Mouse (Mus musculus) CD4-positive, CD25-positive, alpha-beta regulatory T cell, adult 4 months (primary cell): ENCODE results near the gene Matk. TPM values are rescaled to one million over a fixed set of nuclear protein-coding genes. Genes with fewer than 3 reads are reported as not detected.

Source experiments
- ATAC-seq: one replicate; pipeline ENCODE4 v1.8.0; 2017
- polyA plus RNA-seq, 2 experiments: library from polyadenylated mRNA; unstranded; fragments of 100-300 nt; shearing (Covaris generic); gene quantifications; one replicate each; pipeline ENCODE4 v1.2.1; 2017

Matk gene
- polyA plus RNA-seq, 2 experiments from 2014 or later = 63.6 to 103 TPM

DNA sequence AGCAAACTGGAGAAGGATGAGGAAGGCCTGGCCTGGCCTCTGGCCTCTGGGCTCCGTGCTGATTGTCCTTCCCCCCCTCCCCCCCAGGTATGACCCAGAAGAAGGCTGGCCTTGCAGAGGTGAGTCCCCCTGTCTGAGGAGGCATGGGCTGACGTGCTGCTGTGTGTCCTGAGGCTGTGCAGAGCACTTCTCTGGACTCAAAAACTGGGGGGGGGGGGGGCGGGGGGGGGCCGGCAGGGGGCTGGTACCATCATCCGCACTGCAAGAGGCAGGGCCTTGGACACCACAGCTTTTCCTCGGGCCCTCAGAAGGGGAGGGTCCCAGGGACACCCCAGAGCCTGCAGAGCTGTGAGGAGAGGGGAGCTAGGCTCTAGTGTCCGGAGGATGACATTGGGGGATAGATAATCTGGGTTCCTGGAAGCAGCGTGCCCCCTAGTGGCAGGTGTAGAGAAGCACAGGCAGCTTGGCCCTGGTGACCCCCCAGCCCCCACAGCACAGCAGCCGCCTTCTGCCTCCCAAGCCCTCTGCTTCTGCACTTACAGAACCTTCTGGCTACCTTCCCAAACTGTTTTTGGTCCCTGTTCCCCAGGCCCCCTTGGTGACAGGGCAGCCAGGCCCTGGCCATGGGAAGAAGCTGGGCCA, 52.0 kb downstream of the Matk start:
- ATAC-seq = peak; percentile 36

DNA sequence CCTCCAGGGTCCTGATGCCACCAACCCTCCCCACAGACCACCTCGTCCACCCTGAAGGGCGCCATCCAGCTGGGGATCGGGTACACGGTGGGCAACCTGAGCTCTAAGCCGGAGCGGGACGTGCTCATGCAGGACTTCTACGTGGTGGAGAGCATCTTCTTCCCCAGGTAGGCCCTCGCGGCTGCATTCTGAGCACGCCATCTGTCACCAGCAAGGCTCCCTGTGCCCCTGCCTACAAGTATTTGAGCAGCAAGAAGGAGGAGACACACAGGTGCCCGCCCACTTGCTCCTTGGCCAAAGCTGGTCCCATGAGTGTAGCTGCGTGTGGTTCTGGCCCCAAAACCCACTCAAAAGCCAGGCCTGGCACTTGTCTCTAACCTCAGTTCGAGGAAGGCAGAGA, 52.9 kb downstream of the Matk start:
- no peak for ATAC-seq

DNA sequence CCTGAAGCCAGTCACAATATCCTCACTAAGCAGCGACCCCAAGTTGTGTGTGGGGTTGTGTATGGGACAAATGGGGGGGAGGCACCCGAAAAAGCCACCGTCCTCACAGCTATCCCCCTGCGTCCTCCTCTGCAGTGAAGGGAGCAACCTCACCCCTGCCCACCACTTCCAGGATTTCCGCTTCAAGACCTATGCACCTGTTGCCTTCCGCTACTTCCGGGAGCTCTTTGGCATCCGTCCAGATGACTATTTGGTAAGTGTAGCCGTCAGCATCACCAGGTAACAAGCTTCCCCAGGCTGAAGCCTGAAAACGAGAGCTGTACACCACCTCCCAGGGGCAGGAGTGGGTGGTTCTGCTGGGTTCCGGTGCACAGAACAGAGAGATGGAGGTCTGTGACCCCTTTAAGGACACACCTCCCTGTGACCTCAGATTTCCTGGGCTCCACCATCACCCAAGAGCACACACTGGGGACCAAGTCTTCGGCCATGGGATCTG, 53.5 kb downstream of the Matk start:
- no peak for ATAC-seq

DNA sequence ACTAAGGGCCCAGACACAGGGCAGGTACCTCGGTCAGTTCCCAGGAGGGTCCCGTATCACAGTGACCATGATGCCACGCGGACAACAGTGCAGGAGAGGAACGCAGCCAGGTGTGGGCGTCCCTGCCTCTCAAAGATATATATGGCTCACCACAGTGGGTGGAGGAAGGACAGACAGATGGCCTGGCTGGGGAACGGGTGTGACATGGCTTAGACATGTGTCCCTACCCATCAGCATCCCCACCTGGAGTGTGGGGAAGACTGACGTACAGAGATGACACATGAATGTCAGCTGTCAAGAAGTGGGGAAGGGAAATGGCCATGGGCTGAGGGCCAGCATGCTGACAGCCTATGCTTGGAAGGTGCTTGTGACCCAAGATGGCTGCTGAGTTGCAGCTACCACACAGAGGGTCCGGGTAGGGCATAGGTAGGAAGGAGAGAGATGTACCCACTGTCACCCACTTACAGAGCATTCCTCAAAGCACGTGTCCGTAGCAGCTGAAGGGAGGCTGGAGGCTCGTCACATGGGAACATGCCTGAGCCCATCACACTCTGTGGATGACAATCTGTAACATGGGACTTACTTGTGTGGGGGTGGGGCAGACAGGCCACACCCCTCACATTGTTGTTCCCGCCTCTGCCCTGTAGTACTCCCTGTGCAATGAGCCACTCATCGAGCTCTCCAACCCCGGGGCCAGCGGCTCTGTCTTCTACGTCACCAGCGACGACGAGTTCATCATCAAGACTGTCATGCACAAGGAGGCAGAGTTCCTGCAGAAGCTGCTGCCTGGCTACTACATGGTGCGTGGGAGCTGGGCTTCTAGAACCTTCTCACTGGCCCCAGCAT, 54.3 kb downstream of the Matk start:
- no peak for ATAC-seq

DNA sequence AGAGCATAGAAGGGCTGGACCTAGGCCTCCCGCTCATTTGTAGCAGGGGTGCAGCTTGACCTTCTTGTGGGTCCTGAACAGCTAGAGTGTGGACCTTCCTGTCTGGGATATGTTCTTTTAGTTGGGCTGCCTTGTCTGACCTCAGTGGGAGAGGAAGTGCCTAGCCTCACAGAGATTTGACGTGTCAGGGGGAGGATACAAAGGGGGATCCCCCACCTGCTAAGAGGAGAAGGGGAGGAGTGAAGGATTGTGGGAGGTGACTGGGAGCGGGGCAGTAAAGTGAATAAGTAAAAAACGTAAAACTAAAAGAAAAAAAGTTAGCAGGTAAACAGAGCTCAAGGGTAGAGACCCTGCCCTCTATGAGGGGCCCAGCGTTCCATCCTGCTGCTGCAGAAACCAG, 56.8 kb downstream of the Matk start:
- ATAC-seq = peak; percentile 92

Other genes starting within 250 kb of the Matk start
- under 1 TPM in 1 of 2 experiments, not detected in 1; 0.54 TPM for gene Gng7, start 238.0 kb upstream of the Matk start, polyA plus RNA-seq
- gene Diras1, start 227.3 kb upstream of the Matk start, polyA plus RNA-seq = not detected
- gene Slc39a3, start 215.5 kb upstream of the Matk start, polyA plus RNA-seq = 1 to 10 TPM; 3.3 to 4.7 TPM
- 100 to 1,000 TPM in 1 of 2 experiments, 10 to 100 TPM in 1; 78.9 to 148 TPM for gene Sgta, start 192.8 kb upstream of the Matk start, polyA plus RNA-seq
- 1 to 10 TPM; 2.0 to 2.5 TPM for gene Thop1, start 182.9 kb upstream of the Matk start, polyA plus RNA-seq
- not detected for gene Creb3l3, start 154.1 kb upstream of the Matk start, polyA plus RNA-seq
- gene Map2k2, start 147.0 kb upstream of the Matk start, polyA plus RNA-seq = 10 to 100 TPM; 21.5 to 28.1 TPM
- gene Zbtb7a, start 117.7 kb upstream of the Matk start, polyA plus RNA-seq = 10 to 100 TPM in 1 of 2 experiments, 1 to 10 TPM in 1; 6.5 to 11.3 TPM
- 10 to 100 TPM; 17.1 to 20.0 TPM for gene Pias4, start 85.0 kb upstream of the Matk start, polyA plus RNA-seq
- gene Eef2, start 76.3 kb upstream of the Matk start, polyA plus RNA-seq = 1,000 to 10,000 TPM in 1 of 2 experiments, 100 to 1,000 TPM in 1; 934 to 1,665 TPM
- 1 to 10 TPM; 1.3 to 2.6 TPM for gene Dapk3, start 69.9 kb upstream of the Matk start, polyA plus RNA-seq
- not detected for gene 4930442H23Rik, start 69.1 kb upstream of the Matk start, polyA plus RNA-seq
- gene Nmrk2, start 50.9 kb upstream of the Matk start, polyA plus RNA-seq = under 1 TPM; 0.31 to 0.44 TPM
- gene Atcay, start 22.1 kb upstream of the Matk start, polyA plus RNA-seq = 1 to 10 TPM; 4.0 to 6.2 TPM
- 1 to 10 TPM; 1.6 to 1.7 TPM for gene Zfr2, start 19.8 kb upstream of the Matk start, polyA plus RNA-seq
- 100 to 1,000 TPM; 111 to 132 TPM for gene Mrpl54, start 14.0 kb downstream of the Matk start, polyA plus RNA-seq
- 10 to 100 TPM; 12.5 to 14.8 TPM for gene Apba3, start 14.0 kb downstream of the Matk start, polyA plus RNA-seq
- 1 to 10 TPM; 2.4 to 2.6 TPM for gene Tjp3, start 38.6 kb downstream of the Matk start, polyA plus RNA-seq
- gene Pip5k1c, start 40.0 kb downstream of the Matk start, polyA plus RNA-seq = 10 to 100 TPM; 14.6 to 15.1 TPM
- 1 to 10 TPM; 4.2 to 4.7 TPM for gene Cactin, start 68.2 kb downstream of the Matk start, polyA plus RNA-seq
- gene Tbxa2r, start 75.8 kb downstream of the Matk start, polyA plus RNA-seq = 10 to 100 TPM; 19.3 to 22.0 TPM
- under 1 TPM; 0.15 to 0.28 TPM for gene Gipc3, start 90.3 kb downstream of the Matk start, polyA plus RNA-seq
- 10 to 100 TPM; 14.4 to 17.3 TPM for gene Hmg20b, start 97.5 kb downstream of the Matk start, polyA plus RNA-seq
- gene Mfsd12, start 104.6 kb downstream of the Matk start, polyA plus RNA-seq = 1 to 10 TPM; 1.3 to 1.5 TPM
- gene 4930404N11Rik, start 112.9 kb downstream of the Matk start, polyA plus RNA-seq = 1 to 10 TPM in 1 of 2 experiments, under 1 TPM in 1; 0.34 to 2.0 TPM
- gene Fzr1, start 125.6 kb downstream of the Matk start, polyA plus RNA-seq = 10 to 100 TPM; 12.3 to 16.4 TPM
- 10 to 100 TPM in 1 of 2 experiments, 1 to 10 TPM in 1; 9.4 to 13.9 TPM for gene Dohh, start 131.5 kb downstream of the Matk start, polyA plus RNA-seq
- gene Gm48551, start 131.5 kb downstream of the Matk start, polyA plus RNA-seq = 1 to 10 TPM; 2.2 to 3.7 TPM
- gene Gm48552, start 136.1 kb downstream of the Matk start, polyA plus RNA-seq = 1 to 10 TPM in 1 of 2 experiments, under 1 TPM in 1; 0.71 to 2.3 TPM
- gene Smim24, start 140.1 kb downstream of the Matk start, polyA plus RNA-seq = 10 to 100 TPM in 1 of 2 experiments, 1 to 10 TPM in 1; 9.0 to 10.8 TPM
- gene Nfic, start 202.7 kb downstream of the Matk start, polyA plus RNA-seq = 10 to 100 TPM; 14.2 to 19.2 TPM
- gene Celf5, start 229.8 kb downstream of the Matk start, polyA plus RNA-seq = 1 to 10 TPM in 1 of 2 experiments, under 1 TPM in 1; 0.53 to 1.1 TPM
- 10 to 100 TPM; 41.9 to 63.2 TPM for gene Ncln, start 243.5 kb downstream of the Matk start, polyA plus RNA-seq
- gene S1pr4, start 247.2 kb downstream of the Matk start, polyA plus RNA-seq = 10 to 100 TPM; 53.2 to 76.8 TPM